Mouse (Mus musculus): ENCODE measurements at regions not wholly inside any gene's neighbourhood (a gene's known extent, or its start where the extent isn't known, plus 50 kb on each side); places are given as distances from the start of the nearest gene placed in this dataset.

DNA sequence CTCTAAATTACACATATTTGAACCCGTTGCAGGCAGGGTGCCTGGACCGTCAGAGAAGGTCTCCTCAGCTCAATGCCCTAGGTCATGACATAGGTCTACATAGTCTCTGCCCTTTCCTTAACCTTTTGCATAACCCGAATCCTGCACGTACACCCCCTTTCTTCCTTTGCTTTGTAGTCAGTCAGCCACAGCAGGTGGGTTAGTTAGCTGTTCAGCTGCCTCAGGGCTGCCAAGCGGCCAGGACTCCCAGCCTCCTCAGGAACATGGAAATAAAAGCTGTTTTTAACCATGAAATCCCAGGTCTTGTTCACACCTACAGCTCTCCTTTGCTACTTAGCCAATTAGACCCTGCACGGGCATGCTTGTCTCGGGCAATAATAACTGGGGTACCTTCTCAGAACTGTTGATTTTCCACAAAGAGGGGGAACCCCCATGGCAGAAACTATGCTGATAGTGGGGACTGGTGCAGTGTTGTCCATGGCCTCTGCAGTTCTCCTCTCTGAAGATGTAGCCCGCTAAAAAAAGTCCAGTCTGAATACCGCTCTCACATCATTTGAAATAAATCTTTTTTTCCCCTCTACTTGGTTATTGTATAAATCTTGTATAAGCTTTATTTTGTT lies 83.3 kb downstream of the Sik1 start:
- TF ChIP-seq POLR2A (IDR thresholded peaks at IDR 0.05; ENCODE audit: borderline replicate concordance, extremely low read depth, low read depth, low read length): no peak
- no peak for TF ChIP-seq CTCF (IDR thresholded peaks at IDR 0.05; ENCODE audit: insufficient read depth, low read length)

All from lung, adult 2 months (tissue).